Mouse (Mus musculus) retina, adult 2 months (tissue): ENCODE results near the gene Sept3.

Experiments used
- DNase-seq: peaks from one replicate; pipeline ENCODE4 v3.0.0-alpha.2; 2012; ENCODE audit warnings: low read depth, low spot score

The Sept3 gene

GRCm38 (mm10) chr15:82271201-82271600 is 3.5 kb upstream of the Sept3 start:
- DNase-seq, result peak; percentile 53

- no peak for DNase-seq
Observed at GRCm38 (mm10) chr15:82272295-82272694, 2.4 kb upstream of the Sept3 start.

GRCm38 (mm10) chr15:82274927-82275901 is 521 bp downstream of the Sept3 start:
- DNase-seq, result no peak

GRCm38 (mm10) chr15:82277591-82277990 is 2.9 kb downstream of the Sept3 start:
- no peak for DNase-seq

- DNase-seq, result no peak
Observed at GRCm38 (mm10) chr15:82280638-82281037, 5.9 kb downstream of the Sept3 start.

GRCm38 (mm10) chr15:82286157-82286556 is 11.5 kb downstream of the Sept3 start:
- no peak for DNase-seq

- DNase-seq, result no peak
Observed at GRCm38 (mm10) chr15:82290252-82290651, 15.6 kb downstream of the Sept3 start.

- no peak for DNase-seq
Observed at GRCm38 (mm10) chr15:82292851-82293250, 18.2 kb downstream of the Sept3 start.

- no peak for DNase-seq
Observed at GRCm38 (mm10) chr15:82293271-82293711, 18.6 kb downstream of the Sept3 start.

- DNase-seq, result no peak
Observed at GRCm38 (mm10) chr15:82294059-82294458, 19.4 kb downstream of the Sept3 start.

GRCm38 (mm10) chr15:82298764-82299561 is 24.3 kb downstream of the Sept3 start, which contains the start of gene Wbp2nl:
Wbp2nl (plus strand) TSS chr15:82298954.
- no peak for DNase-seq

GRCm38 (mm10) chr15:82307107-82307506 is 32.4 kb downstream of the Sept3 start:
- DNase-seq, result no peak

GRCm38 (mm10) chr15:82308416-82308815 is 33.7 kb downstream of the Sept3 start:
- no peak for DNase-seq

GRCm38 (mm10) chr15:82317839-82318238 is 43.1 kb downstream of the Sept3 start:
- DNase-seq, result no peak

- DNase-seq, result no peak
Observed at GRCm38 (mm10) chr15:82319613-82320012, 44.9 kb downstream of the Sept3 start.

GRCm38 (mm10) chr15:82322195-82322594 is 47.5 kb downstream of the Sept3 start:
- DNase-seq, result no peak

- DNase-seq, result no peak
Observed at GRCm38 (mm10) chr15:82325382-82325781, 50.7 kb downstream of the Sept3 start.

- no peak for DNase-seq
Observed at GRCm38 (mm10) chr15:82335194-82335593, 60.5 kb downstream of the Sept3 start.

- no peak for DNase-seq
Observed at GRCm38 (mm10) chr15:82336629-82337028, 61.9 kb downstream of the Sept3 start.

GRCm38 (mm10) chr15:82337875-82338274 is 63.2 kb downstream of the Sept3 start:
- DNase-seq, result no peak

- DNase-seq, result peak; percentile 90
Observed at GRCm38 (mm10) chr15:82338593-82339112, 64.0 kb downstream of the Sept3 start, which contains the start of the genes Naga, Pheta2 and Smdt1. Naga (minus strand) TSS chr15:82338925. Pheta2 (plus strand) TSS chr15:82338942. Smdt1 (plus strand) TSS chr15:82338959.

- DNase-seq, result no peak
Observed at GRCm38 (mm10) chr15:82339150-82339549, 64.5 kb downstream of the Sept3 start.
